Mouse (Mus musculus) testis, adult 2 months (tissue): ENCODE measurements around the gene Phldb2. TPM values are rescaled to one million over a fixed set of nuclear protein-coding genes. Genes with fewer than 3 reads are reported as not detected.

Experiments
- H3K27ac ChIP-seq: fragments of 200-500 bp; 2 replicates; pipeline ENCODE4 v1.5.1; 2012; ENCODE audit warnings: low read depth, low read length; ENCODE audit not compliant: control insufficient read depth, insufficient read depth
- H3K27me3 ChIP-seq: fragments of 200-500 bp; 2 replicates; pipeline ENCODE4 v1.6.1; 2012; ENCODE audit warnings: mild to moderate bottlenecking, low read length, moderate library complexity; ENCODE audit not compliant: control insufficient read depth, insufficient read depth
- H3K36me3 ChIP-seq: fragments of 200-500 bp; 2 replicates; pipeline ENCODE4 v1.6.1; 2012; ENCODE audit warnings: mild to moderate bottlenecking, low read length; ENCODE audit not compliant: control insufficient read depth, insufficient read depth
- H3K4me1 ChIP-seq: fragments of 200-500 bp; 2 replicates; pipeline ENCODE4 v1.6.1; 2012; ENCODE audit warnings: low read length; ENCODE audit not compliant: control insufficient read depth, insufficient read depth
- H3K4me3 ChIP-seq: fragments of 200-500 bp; 2 replicates; pipeline ENCODE4 v1.5.1; 2012; ENCODE audit warnings: low read depth, mild to moderate bottlenecking, low read length, moderate library complexity, mixed read lengths; ENCODE audit not compliant: control insufficient read depth
- CTCF ChIP-seq: fragments of 200-500 bp; IDR thresholded peaks from 2 replicates; pipeline ENCODE4 v1.5.1; 2012; ENCODE audit warnings: low read depth, mild to moderate bottlenecking, inconsistent platforms, low read length, moderate library complexity; ENCODE audit not compliant: control insufficient read depth, insufficient read depth, insufficient replicate concordance
- POLR2A ChIP-seq: fragments of 200-500 bp; IDR thresholded peaks from 2 replicates; pipeline ENCODE4 v1.6.1; 2012; ENCODE audit warnings: low read depth, mild to moderate bottlenecking, inconsistent platforms, low read length, moderate library complexity; ENCODE audit not compliant: control insufficient read depth
- polyA plus RNA-seq: library from polyadenylated mRNA; depleted of rRNA; stranded (reverse); fragments of >200 nt; gene quantifications from 2 replicates; pipeline ENCODE4 v1.2.3, GENCODE M21; 2012

The Phldb2 gene
- polyA plus RNA-seq, 1 experiment: 0.65 TPM

DNA sequence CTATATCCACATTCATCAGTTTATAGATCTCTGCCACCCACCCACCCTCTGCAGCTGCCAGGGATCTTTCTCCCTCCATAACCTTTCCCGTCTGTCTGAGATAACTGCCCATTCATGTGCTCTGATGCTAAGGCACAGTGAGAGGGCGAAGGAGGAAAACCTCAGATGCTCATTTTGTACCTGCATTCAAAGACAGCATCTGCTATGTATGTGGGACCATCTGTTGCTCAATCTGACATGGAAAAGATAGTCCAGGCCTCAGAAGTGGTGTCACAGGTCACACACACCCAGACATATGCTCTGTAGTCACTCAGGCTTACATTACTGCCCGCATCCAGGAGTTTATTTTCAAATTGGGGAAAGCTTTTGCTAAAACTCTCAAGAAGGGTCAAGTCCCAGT, 112.4 kb downstream of the Phldb2 start:
- H3K4me3 ChIP-seq: no peak overlapping the region
- no peaks in the 10 kb centered on the region for H3K36me3 ChIP-seq
- TF ChIP-seq CTCF (no peak), POLR2A (no peak)
- H3K27ac ChIP-seq: no peak overlapping the region
- no peaks in the 10 kb centered on the region for H3K27me3 ChIP-seq
- H3K4me1 ChIP-seq: peaks cover 3% of the 10 kb centered on the region; the same call in 1 of the 2 replicates

DNA sequence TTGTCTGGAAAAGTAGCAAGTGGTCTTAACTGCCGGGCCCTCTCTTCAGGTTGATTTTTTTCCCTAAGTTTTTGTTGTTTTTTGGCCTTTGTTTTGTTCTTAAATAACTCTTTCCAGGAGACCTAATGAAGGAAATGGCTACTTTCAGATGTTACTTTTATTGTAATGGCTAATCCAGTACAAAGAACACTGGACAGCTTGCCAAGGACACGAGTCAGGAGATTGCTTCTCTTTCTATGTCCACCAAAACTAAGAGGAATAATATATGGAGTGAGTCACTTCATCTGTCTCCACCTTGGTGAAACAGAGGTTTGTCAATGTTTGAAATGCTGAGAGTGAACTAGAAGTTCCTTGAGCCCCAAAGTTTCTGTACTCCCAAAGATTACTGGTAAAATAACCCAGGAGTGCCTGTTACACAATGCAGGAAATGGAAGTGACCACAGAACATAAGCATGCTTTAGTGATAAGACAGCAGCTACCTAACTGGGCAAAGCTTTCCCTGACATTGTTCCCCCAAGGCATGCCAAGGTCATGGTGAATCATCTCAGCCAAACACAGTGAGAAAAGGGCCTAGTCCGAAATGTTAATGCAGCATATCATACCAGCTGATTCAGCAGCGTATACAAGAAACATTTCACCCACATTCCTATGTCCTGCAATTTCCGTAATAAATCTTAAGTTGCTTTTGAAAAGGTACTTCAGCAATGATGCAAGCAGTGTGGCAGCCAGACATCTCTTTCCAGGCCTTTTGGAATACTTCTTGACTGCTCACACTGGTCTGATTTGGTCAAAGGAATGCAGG, 115.7 kb downstream of the Phldb2 start:
- Histone ChIP-seq H3K27ac (peak overlapping the region; percentile 39), H3K4me1 (no peaks in the 10 kb centered on the region), H3K27me3 (no peaks in the 10 kb centered on the region), H3K36me3 (no peaks in the 10 kb centered on the region), H3K4me3 (no peak overlapping the region)
- TF ChIP-seq CTCF (no peak), POLR2A (no peak)

DNA sequence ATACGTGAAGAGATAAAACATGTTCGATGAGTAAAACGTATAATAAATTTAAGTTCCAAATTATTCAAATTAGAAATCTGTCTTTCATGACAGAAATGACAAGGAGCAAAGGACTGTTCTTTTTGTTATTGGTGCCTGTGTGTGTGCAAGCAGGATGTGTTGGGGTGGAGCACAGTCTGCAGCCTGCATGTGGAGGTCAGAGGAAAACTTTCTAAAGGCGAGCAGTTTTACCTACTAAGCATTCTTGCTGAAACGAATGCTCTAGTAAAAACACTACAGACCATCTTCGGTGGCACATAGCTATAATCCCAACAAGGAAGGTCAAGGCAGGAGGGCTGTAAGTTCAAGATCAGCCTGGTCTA, 120.7 kb downstream of the Phldb2 start:
- H3K4me1 ChIP-seq: no peaks in the 10 kb centered on the region
- no peak overlapping the region for H3K27ac ChIP-seq
- H3K27me3 ChIP-seq: no peaks in the 10 kb centered on the region
- no peaks in the 10 kb centered on the region for H3K36me3 ChIP-seq
- TF ChIP-seq CTCF (no peak), POLR2A (no peak)
- H3K4me3 ChIP-seq: no peak overlapping the region

DNA sequence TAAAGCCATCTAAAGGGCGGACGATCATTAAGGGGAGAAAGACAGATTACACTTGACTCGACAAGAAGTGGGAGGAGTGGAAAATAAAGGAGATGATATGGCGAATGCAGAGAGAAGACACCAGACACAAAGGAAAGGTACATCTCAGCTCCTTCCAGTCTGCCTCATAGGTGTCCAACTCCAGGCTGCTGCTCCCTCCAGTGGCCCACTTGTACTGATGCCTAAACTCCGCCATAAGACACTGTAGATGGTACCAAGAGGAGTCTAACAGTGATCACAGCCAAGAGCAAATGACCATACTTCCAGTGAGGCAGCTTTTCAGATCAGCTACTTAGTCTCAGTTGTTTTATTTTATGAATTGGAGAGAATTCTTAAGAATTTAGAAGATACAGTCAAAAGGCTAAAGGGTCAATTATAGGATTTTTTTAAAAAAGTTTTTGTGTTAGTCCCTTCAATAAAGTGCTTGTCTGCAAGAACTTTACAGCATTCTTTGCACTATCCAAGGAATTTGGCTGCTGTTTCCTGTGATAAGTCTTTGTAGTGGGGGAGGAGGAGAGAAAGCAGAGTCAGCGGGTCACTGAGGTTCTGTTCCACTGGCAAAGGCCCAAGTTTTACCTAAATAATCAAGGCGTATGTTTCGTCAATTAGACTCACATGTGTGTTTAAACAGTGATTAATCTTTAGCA, 121.2 kb downstream of the Phldb2 start:
- Histone ChIP-seq H3K4me1 (no peaks in the 10 kb centered on the region), H3K4me3 (no peak overlapping the region), H3K36me3 (no peaks in the 10 kb centered on the region), H3K27me3 (no peaks in the 10 kb centered on the region), H3K27ac (no peak overlapping the region)
- no peak for TF ChIP-seq POLR2A
- no peak for TF ChIP-seq CTCF

DNA sequence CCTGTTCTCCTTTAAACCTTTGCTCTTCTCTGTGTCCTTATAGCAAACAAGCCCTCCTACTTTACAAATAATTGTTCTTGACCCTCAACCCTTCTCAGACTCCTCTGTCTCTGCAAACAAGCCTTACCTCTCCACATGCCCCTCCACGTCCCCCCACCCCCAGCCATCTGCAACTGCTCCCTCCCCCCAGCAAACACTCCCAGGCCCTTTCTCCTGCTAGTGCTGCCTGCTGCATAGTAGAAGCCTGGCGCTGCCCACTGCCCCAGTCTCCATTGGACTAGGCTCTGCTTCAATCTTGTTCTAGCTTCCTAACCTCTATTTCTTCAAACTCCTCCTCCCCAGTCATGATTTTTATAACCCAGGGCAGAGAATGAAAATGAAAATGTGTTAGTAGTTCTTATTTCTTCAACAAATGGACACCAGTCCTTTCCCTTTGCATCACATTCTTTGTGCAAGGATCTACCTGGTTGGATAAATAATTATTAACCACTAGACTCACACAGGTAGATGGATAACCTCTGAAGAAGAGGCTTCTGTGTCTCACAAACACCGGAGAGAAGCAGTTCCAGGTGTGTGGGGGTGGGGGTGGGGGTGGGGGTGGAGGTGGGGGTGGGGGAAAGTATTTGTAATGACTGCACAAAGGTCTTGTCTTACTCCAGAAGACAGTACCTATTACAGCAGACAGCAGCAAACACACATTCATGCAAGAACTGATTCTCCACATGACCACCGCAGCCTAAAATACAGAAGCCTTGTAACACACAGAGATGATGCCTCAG, 122.1 kb downstream of the Phldb2 start:
- TF ChIP-seq CTCF (no peak), POLR2A (no peak)
- Histone ChIP-seq H3K36me3 (no peaks in the 10 kb centered on the region), H3K27me3 (no peaks in the 10 kb centered on the region), H3K4me1 (no peaks in the 10 kb centered on the region), H3K27ac (no peak overlapping the region), H3K4me3 (no peak overlapping the region)

DNA sequence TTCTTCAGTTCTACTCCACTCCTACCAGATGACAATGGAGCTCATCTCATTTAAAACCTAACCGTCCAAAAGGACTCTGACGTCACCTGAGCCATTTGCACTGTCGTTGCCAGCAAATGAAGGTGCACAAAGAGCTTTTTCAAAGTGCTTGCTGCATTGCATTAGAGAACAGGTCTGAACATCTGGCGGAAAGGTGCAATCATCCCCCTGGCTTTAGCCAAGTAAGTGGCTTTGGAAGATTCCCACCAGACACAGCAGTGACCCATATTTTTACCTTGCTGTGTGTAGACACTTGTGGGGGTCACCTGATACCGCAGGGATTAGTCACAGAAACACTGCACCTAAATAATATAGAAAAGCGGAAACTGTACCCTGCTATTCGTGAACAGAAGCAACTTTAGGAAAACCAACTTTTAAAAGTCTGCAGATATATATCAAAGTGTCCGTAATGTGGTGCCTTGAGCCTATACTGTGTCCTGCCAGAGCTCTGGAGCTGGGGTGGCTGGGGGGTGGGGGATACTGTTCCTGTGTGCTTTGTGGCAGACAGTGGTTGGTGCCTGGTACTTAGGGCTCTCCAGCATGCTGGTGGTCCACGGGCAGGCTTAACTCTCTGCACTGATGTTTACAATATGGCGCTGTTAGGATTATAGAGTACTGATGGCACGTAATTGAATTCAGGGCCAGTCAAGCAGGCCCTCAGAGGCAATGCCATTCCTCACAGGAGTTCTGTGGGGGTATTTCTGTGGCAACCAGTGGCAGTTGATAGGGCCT, 123.1 kb downstream of the Phldb2 start:
- Histone ChIP-seq H3K4me1 (no peaks in the 10 kb centered on the region; the same call in 1 of the 2 replicates), H3K27ac (no peak overlapping the region), H3K4me3 (no peak overlapping the region), H3K27me3 (no peaks in the 10 kb centered on the region), H3K36me3 (no peaks in the 10 kb centered on the region)
- TF ChIP-seq CTCF (no peak), POLR2A (no peak)
